Comparison of ENCODE assay signal across 9 mouse cellular contexts in genomic region chr17:8847558-8847957, GRCm38 (mm10).
DNase-seq lines count a peak whose midpoint lies in the region; ATAC-seq and TF ChIP-seq lines count a peak whose summit lies in the region.
"Had no signal": no experiment of that assay in that cellular context is flagged by ENCODE, and none has a peak within 500 bp of the region (broad histone marks: within the 10 kb centered on the region; RNA-seq: fewer than 3 reads in every experiment).

No protein-coding gene starts in this region.

- DNase-seq in heart, adult 18-20 months = peak; percentile 50 to 58
- DNase-seq in Patski (ENCODE audit: low read depth, low spot score) = peak; percentile 89
- DNase-seq in cerebellum, postnatal 25 days = peak; percentile 48 to 64
- peak; percentile 61 to 63 for DNase-seq in layer of hippocampus, postnatal 36 days
- no peak for DNase-seq in c-Kit-positive CD71-positive TER-119-positive erythroid progenitor cells, embryonic 14.5 days (ENCODE audit: low spot score)

- H3K36me3 ChIP-seq in heart, embryonic 11.5 days (ENCODE audit: control insufficient read depth, insufficient read depth, low read length) = no peaks in the 10 kb centered on the region
- H3K36me3 ChIP-seq in intestine, embryonic 16.5 days (ENCODE audit: control insufficient read depth, insufficient read depth, low read length) = no peaks in the 10 kb centered on the region
- H3K36me3 ChIP-seq: G1E; hindbrain, embryonic 10.5 days had no signal

- no peak for ATAC-seq in heart, embryonic 11.5 days (replicated peaks; ENCODE audit: insufficient number of reproducible peaks, low FRiP score, low TSS enrichment)
- ATAC-seq in Patski = peak; percentile 22
- ATAC-seq in intestine, embryonic 16.5 days = no peak

- H3K4me2 ChIP-seq in heart, embryonic 11.5 days = no peak overlapping the region
- H3K4me2 ChIP-seq in intestine, embryonic 16.5 days (ENCODE audit: low read depth, low read length) = no peak overlapping the region

- H3K4me1 ChIP-seq in heart, embryonic 11.5 days (ENCODE audit: control insufficient read depth, insufficient read depth, low read length) = no peaks in the 10 kb centered on the region; the same call in 1 of the 2 replicates
- H3K4me1 ChIP-seq in intestine, embryonic 16.5 days (ENCODE audit: control insufficient read depth, insufficient read depth, low read length) = peaks cover 4% of the 10 kb centered on the region; the same call in 1 of the 2 replicates

- POLR2A ChIA-PET in Patski (lab: Charles Lee) = no interaction called here

- CTCF ChIA-PET in Patski (lab: Charles Lee) = interaction anchor here (0.9 to 11.3 kb wide), 3 partner anchors 9 to 144 kb away, joined by 3 to 100 read pairs (median 5); partner anchors contain the start of gene 1700010I14Rik

- 51% methylated on average over 7 of the region's 7 CpGs for WGBS in heart, embryonic 11.5 days (ENCODE audit: insufficient replicate concordance)
- 49% methylated on average over 7 of the region's 7 CpGs for WGBS in intestine, embryonic 16.5 days

- no peak overlapping the region for H3K27ac ChIP-seq in heart, embryonic 11.5 days (ENCODE audit: low read depth, low read length)
- H3K27ac ChIP-seq in intestine, embryonic 16.5 days (ENCODE audit: low read length) = no peak overlapping the region
- H3K27ac ChIP-seq: hindbrain, embryonic 10.5 days had no signal

- no peaks in the 10 kb centered on the region for H3K9me3 ChIP-seq in heart, embryonic 11.5 days (replicated peaks; ENCODE audit: control insufficient read depth, low read length)
- no peaks in the 10 kb centered on the region for H3K9me3 ChIP-seq in intestine, embryonic 16.5 days (ENCODE audit: control insufficient read depth, low read length)
- H3K9me3 ChIP-seq: hindbrain, embryonic 10.5 days had no signal

- no peak for TF ChIP-seq CTCF in Patski (IDR thresholded peaks at IDR 0.05)

- peaks cover 7% of the 10 kb centered on the region for H3K27me3 ChIP-seq in heart, embryonic 11.5 days (ENCODE audit: control insufficient read depth, insufficient read depth, low read length)
- H3K27me3 ChIP-seq in Patski = peaks cover 5% of the 10 kb centered on the region
- no peaks in the 10 kb centered on the region for H3K27me3 ChIP-seq in intestine, embryonic 16.5 days (replicated peaks; ENCODE audit: control insufficient read depth, insufficient read depth, low read length)

- in situ Hi-C loops in Patski (cut with MboI; ENCODE audit: low pct_unique_long_range_greater_than_20kb) = no loop called here

- no peak overlapping the region for H3K4me3 ChIP-seq in heart, embryonic 11.5 days (ENCODE audit: low read depth, low read length)
- no peak overlapping the region for H3K4me3 ChIP-seq in intestine, embryonic 16.5 days (ENCODE audit: low read length)
- H3K4me3 ChIP-seq: hindbrain, embryonic 10.5 days had no signal

- H3K9ac ChIP-seq in heart, embryonic 11.5 days (ENCODE audit: low read depth, low read length) = no peak overlapping the region
- H3K9ac ChIP-seq in intestine, embryonic 16.5 days (ENCODE audit: low read depth, low read length) = no peak overlapping the region
